Mouse (Mus musculus) erythroblast, embryonic 14.5 days (primary cell): ENCODE results near the gene Sorbs2.

Experiments used
- GATA1 ChIP-seq: IDR thresholded peaks from 2 replicates; pipeline ENCODE4 v1.6.1; 2012; ENCODE audit warnings: low read length, inconsistent platforms, mixed read lengths
- TAL1 ChIP-seq: IDR thresholded peaks from 3 replicates; pipeline ENCODE4 v1.6.1; 2012; ENCODE audit warnings: low read length, inconsistent platforms, mixed read lengths

DNA sequence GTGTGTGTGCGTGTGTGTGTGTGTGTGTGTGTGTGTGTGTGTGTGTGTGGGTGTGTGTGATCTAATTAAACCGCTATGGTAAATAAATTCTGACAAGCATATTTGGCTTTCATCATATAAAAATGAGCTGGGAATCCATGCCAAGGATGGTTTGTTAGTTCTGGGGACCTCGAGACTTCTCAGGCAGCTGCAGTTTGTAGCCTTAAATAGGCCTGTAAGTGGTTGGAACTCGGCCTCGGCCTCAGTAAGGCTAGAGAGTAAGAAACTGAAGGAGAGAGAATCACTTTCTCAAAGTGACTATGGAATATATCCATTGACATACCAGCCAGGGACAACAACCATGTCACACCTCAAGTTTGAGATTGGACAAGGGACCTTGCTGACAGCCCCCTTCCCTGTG lies 314.1 kb downstream of the Sorbs2 start:
- TF ChIP-seq GATA1: no peak
- no peak for TF ChIP-seq TAL1
